Comparison of ENCODE assay signal across 21 mouse cellular contexts in the genomic region with DNA sequence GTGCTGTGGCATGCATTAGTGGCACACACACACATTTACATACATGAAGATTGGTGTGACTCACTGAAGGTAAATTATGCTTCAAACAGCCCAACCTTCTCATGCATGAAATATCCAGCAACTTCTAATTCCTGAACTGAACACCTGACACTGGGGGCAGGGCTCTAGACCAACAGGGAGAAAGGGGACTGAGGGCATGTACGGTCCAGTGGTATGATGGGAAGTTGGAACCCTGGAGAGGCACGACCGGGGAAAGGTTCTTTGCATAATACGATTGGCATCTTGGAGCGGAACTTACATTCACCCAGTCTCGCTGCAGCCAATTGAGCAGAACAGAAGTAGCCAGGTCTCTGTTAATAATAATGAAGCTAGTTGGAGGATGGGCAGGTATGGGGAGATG. TPM values are rescaled to one million over a fixed set of nuclear protein-coding genes. Genes with fewer than 3 reads are reported as not detected.
DNase-seq lines count a peak whose midpoint lies in the region; ATAC-seq and TF ChIP-seq lines count a peak whose summit lies in the region.
"Had no signal": no experiment of that assay in that cellular context is flagged by ENCODE, and none has a peak within 500 bp of the region (broad histone marks: within the 10 kb centered on the region; RNA-seq: fewer than 3 reads in every experiment).

No protein-coding gene starts in this region.

- no peak for TF ChIP-seq EP300 in liver, embryonic 14.5 days (IDR thresholded peaks at IDR 0.05; ENCODE audit: low read depth)

- peaks cover 39 to 47% of the 10 kb centered on the region in 2 experiments for H3K4me1 ChIP-seq in liver, embryonic 14.5 days (replicated peaks; ENCODE audit: control insufficient read depth in 2 of 2, insufficient read depth in 2 of 2, low read length in 1 of 2)
- H3K4me1 ChIP-seq: embryonic facial prominence, embryonic 12.5 days; forebrain, embryonic 13.5 days; hindbrain, embryonic 13.5 days; limb, embryonic 13.5 days had no signal

- no peak for TF ChIP-seq CTCF in liver, embryonic 14.5 days (IDR thresholded peaks at IDR 0.05; ENCODE audit: low read depth)

- H3K4me2 ChIP-seq in liver, embryonic 14.5 days (ENCODE audit: low read depth): no peak overlapping the region
- H3K4me2 ChIP-seq: embryonic facial prominence, embryonic 12.5 days; forebrain, embryonic 13.5 days; heart, embryonic 15.5 days; hindbrain, embryonic 13.5 days; limb, embryonic 13.5 days; lung, embryonic 14.5 days had no signal

- 82% methylated on average over 6 of the region's 6 CpGs for WGBS in liver, embryonic 14.5 days (ENCODE audit: insufficient replicate concordance)

- no peak for ATAC-seq in liver, embryonic 14.5 days (ENCODE audit: insufficient read depth)
- ATAC-seq: forebrain, embryonic 13.5 days; inflammation-experienced regulatory T-cells, adult 6 months; Patski had no signal

- no peaks in the 10 kb centered on the region for H3K27me3 ChIP-seq in liver, embryonic 14.5 days (ENCODE audit: control insufficient read depth, insufficient read depth, low read length)
- H3K27me3 ChIP-seq: embryonic facial prominence, embryonic 12.5 days; heart, embryonic 15.5 days; hindbrain, embryonic 13.5 days; limb, embryonic 13.5 days; Patski had no signal

- peak overlapping the region; percentile 32 for H3K27ac ChIP-seq in liver, embryonic 14.5 days
- H3K27ac ChIP-seq: embryonic facial prominence, embryonic 12.5 days; forebrain, embryonic 13.5 days; heart, embryonic 15.5 days; hindbrain, embryonic 13.5 days; layer of hippocampus, adult 2 months; limb, embryonic 13.5 days had no signal

- DNase-seq in A20 (ENCODE audit: low read depth, low spot score): peak; percentile 30
- peak; percentile 74 to 89 for DNase-seq in kidney, adult 8-10 months
- peak; percentile 63 for DNase-seq in kidney, postnatal 10 days
- DNase-seq in liver, embryonic 14.5 days (ENCODE audit: low read depth in 3 of 3, low spot score in 3 of 3): no peak
- DNase-seq in right cerebral cortex, postnatal 4 days: no peak
- no peak for DNase-seq in lung, postnatal 10 days
- DNase-seq in embryo, embryonic 9.5 days (ENCODE audit: extremely low spot score): no peak
- DNase-seq: cerebellum, adult 11 months; cerebellum, postnatal 10 days; heart, postnatal 36 days; lung, embryonic 14.5 days; lung, postnatal 4 days; midbrain, embryonic 14.5 days had no signal

- no peak overlapping the region for H3K4me3 ChIP-seq in liver, embryonic 14.5 days (ENCODE audit: insufficient read depth in 1 of 2, low read depth in 2 of 2, low read length in 2 of 2)
- H3K4me3 ChIP-seq: embryonic facial prominence, embryonic 12.5 days; forebrain, embryonic 13.5 days; heart, embryonic 15.5 days; hindbrain, embryonic 13.5 days; layer of hippocampus, adult 2 months; limb, embryonic 13.5 days had no signal

- no peak overlapping the region for H3K9ac ChIP-seq in liver, embryonic 14.5 days (replicated peaks)
- H3K9ac ChIP-seq: embryonic facial prominence, embryonic 12.5 days; forebrain, embryonic 13.5 days; heart, embryonic 15.5 days; hindbrain, embryonic 13.5 days; limb, embryonic 13.5 days; lung, embryonic 14.5 days had no signal

- H3K36me3 ChIP-seq in liver, embryonic 14.5 days (replicated peaks; ENCODE audit: control insufficient read depth, insufficient read depth, low read depth): no peaks in the 10 kb centered on the region
- H3K36me3 ChIP-seq: embryonic facial prominence, embryonic 12.5 days; heart, embryonic 15.5 days; hindbrain, embryonic 13.5 days; limb, embryonic 13.5 days had no signal

- H3K9me3 ChIP-seq in liver, embryonic 14.5 days (ENCODE audit: control insufficient read depth, low read length): no peaks in the 10 kb centered on the region
- H3K9me3 ChIP-seq: embryonic facial prominence, embryonic 12.5 days; forebrain, embryonic 13.5 days; heart, embryonic 15.5 days; hindbrain, embryonic 13.5 days; limb, embryonic 13.5 days had no signal

RNA-seq across cellular contexts. Expression of a gene that starts 8.7 kb away (rescaled TPM):
- polyA plus RNA-seq in liver, embryonic 14.5 days (2012; rRNA removed): 25.9 and 31.5 TPM in 2 replicates
- polyA plus RNA-seq in liver, embryonic 14.5 days (2014; fragmentation: Nextera tagmentation; extraction: Ambion mirVana): 25.9 and 27.4 TPM in 2 replicates

RNA-seq across cellular contexts. Expression of a gene that starts 18.3 kb away (rescaled TPM):
- polyA plus RNA-seq in liver, embryonic 14.5 days (2012; rRNA removed): 19.5 and 20.0 TPM in 2 replicates
- polyA plus RNA-seq in liver, embryonic 14.5 days (2014; fragmentation: Nextera tagmentation; extraction: Ambion mirVana): 13.1 and 17.0 TPM in 2 replicates

RNA-seq across cellular contexts. Expression of a gene that starts 37.1 kb away (rescaled TPM):
- 9.5 and 14.3 TPM in 2 replicates for polyA plus RNA-seq in liver, embryonic 14.5 days (2012; rRNA removed)
- polyA plus RNA-seq in liver, embryonic 14.5 days (2014; fragmentation: Nextera tagmentation; extraction: Ambion mirVana): 24.3 and 26.9 TPM in 2 replicates

RNA-seq across cellular contexts. Expression of a gene that starts 38.1 kb away (rescaled TPM):
- 2.2 TPM in 2 replicates for polyA plus RNA-seq in liver, embryonic 14.5 days (2012; rRNA removed)
- 1.3 and 1.4 TPM in 2 replicates for polyA plus RNA-seq in liver, embryonic 14.5 days (2014; fragmentation: Nextera tagmentation; extraction: Ambion mirVana)

RNA-seq across cellular contexts. Expression of a gene that starts 38.4 kb away (rescaled TPM):
- polyA plus RNA-seq in liver, embryonic 14.5 days (2012; rRNA removed): 156 and 166 TPM in 2 replicates
- polyA plus RNA-seq in liver, embryonic 14.5 days (2014; fragmentation: Nextera tagmentation; extraction: Ambion mirVana): 184 and 209 TPM in 2 replicates

Comparison
In these comparisons a context has a peak if more than half of its experiments do, and no peak if none do; other contexts are left out.
1. DNase-seq: peak in A20 (single experiment), kidney, adult 8-10 months (2 of 2) and kidney, postnatal 10 days (single experiment); none in liver, embryonic 14.5 days (0 of 3), right cerebral cortex, postnatal 4 days (single experiment), lung, postnatal 10 days (single experiment) and embryo, embryonic 9.5 days (single experiment).